Mouse (Mus musculus) erythroblast, adult 5-6 weeks (primary cell): ENCODE measurements around the gene Wnt6. TPM values are rescaled to one million over a fixed set of nuclear protein-coding genes. Genes with fewer than 3 reads are reported as not detected.

Experiments used
- ATAC-seq: replicated peaks from 2 replicates; pipeline ENCODE4 v1.8.0; 2016; ENCODE audit warnings: moderate number of reproducible peaks, mild to moderate bottlenecking, moderate TSS enrichment, inconsistent platforms; ENCODE audit not compliant: poor library complexity, low FRiP score, severe bottlenecking
- total RNA-seq, 2 experiments: library from RNA; stranded (forward) in 1 of 2; stranded (reverse) in 1 of 2; fragments of 150-400 nt in 1 of 2; fragments of 200-764, 138-1000 nt in 1 of 2; gene quantifications; 2 replicates each; pipeline versions ENCODE4 v1.2.3 to v1.2.4; 2015 to 2017; ENCODE audit warnings: low replicate concordance in 2 of 2

Gene Wnt6
- total RNA-seq, 2 experiments from 2014 or later: not detected

DNA sequence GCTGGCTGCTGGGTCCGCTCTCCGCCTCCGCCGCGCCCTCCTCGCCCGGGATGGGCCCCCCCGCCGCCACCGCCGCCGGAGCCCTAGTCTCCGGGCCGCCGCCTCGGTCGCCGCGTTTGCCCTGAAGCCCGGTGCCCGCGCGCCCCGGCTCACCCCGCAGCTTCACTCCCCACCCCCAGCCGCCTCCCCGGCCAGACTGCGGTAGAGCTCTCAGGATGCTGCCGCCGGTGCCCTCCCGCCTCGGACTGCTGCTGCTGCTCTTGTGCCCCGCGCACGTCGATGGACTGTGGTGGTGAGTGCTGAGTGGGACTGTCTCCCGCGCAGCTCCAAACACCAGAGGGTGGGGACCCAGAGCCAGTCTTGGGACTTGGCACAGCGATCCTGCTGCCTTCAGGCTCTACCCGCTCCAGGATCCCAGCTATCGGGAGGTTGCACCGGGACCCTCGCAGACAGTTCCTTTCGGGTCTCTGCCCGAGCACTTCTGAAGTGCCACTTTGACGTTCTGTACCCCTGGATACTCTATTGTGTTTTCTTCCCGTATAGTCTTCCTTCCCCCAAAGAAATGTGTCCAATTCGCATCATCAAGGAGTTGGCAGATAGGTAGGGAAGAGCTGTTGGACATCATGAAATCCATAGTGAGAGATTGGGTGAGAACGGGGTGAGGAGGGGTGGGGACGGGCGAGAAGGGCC, 384 bp downstream of the Wnt6 start:
- ATAC-seq: no peak

GRCm38 (mm10) chr1:74773136-74773535, 1.4 kb downstream of the Wnt6 start:
- no peak for ATAC-seq

DNA sequence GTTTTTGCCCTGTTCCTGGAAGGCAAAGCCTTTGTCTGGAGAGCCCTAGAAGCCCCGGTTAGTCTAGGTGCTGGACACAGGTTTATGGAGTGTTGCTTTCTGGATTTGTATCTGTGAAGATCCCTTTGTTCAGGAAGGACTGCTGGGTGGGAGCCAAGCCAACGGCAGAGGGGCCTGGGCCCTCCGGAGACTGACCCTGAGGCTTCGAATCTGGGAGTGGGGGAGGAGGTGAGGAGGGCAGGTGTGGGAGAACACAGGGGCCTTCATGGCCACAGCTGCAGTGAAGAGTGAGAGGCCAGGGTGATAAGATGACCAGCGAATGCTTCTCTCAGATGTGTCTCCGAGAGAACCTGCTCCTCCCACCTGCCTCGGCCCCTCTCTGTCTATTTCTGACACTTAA, 2.4 kb downstream of the Wnt6 start:
- ATAC-seq: no peak

DNA sequence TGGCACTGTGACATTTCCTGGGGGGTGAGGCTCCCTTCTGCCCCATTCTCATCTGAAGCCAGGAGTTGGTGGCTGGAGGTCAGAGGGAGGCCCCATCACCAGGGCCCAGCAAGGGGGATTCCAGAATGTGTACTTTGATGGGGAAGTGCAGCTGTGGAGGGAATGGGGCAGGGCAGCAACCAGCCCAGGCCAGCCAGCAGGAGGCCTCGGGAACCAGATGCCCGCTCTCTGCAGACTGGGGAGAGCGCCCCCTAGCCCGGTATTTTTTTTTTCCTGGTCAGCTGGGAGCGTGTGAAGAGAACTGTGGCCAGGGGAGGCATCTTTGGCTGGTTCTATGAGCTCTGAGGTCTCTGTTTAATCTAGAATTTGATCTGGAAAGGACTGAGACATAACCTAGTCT, 4.1 kb downstream of the Wnt6 start:
- ATAC-seq: no peak

GRCm38 (mm10) chr1:74778934-74779486, 7.3 kb downstream of the Wnt6 start:
- ATAC-seq: no peak

- ATAC-seq: no peak
Measured at GRCm38 (mm10) chr1:74782045-74782444, 10.4 kb downstream of the Wnt6 start.

DNA sequence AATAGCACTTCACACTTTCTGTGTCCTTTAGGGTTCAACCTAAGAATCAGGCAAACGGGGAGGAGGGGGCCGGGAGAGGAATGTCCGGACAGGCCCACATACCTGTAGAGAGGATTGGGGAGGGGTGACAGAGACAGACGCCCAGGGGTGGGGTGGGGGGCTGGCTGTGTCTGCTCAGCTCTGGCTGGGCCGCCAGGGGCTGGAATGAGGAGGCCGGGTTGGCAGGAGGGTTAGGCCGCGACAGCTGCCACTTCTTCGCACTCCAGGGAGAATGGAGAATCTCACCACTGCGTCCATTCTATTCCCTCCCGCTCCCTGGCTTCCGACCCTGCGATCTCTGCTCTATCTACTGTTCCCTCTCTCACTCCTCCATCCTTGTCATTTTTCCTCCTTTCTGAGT, 11.9 kb downstream of the Wnt6 start:
- no peak for ATAC-seq

DNA sequence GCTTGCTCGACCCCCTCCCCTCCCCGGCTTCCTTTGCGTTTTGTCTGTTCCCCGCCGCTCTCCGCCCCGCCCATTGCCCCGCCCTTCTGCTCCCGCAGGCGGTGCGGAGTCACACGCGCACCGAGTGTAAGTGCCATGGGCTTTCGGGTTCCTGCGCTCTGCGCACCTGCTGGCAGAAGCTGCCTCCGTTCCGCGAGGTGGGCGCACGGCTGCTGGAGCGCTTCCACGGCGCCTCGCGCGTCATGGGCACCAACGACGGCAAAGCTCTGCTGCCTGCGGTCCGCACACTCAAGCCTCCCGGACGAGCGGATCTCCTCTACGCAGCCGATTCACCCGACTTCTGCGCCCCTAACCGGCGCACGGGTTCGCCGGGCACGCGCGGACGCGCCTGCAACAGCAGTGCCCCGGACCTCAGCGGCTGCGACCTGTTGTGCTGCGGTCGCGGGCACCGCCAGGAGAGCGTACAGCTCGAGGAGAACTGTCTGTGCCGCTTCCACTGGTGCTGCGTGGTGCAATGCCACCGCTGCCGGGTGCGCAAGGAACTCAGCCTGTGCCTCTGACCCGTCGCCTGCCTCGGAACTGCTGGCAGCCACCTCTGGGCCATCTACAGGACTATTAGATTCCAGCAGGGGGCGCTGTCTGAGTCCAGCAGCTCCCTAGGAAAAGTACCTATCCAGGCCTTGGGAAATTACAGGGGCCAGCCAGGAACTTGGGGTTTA, 12.5 kb downstream of the Wnt6 start:
- no peak for ATAC-seq

DNA sequence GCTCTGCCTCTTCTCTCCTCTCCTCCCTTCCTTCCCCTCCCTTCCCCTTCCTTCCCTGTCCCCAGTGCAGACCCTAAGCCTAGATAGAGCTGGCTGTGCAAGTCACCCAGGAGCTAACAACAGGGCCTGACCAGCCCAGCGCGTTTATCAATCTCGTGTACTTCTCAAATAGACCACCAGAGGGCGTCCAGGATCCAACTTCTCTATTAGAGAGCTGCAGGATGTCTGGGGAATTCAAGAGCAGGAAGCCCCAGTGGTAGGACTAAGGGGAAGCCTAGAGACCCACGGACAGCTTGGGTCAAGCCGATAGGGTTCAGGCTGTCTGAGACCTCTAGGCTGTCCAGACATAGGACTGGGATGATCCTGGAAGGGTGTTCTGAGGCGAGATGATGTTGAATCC, 16.2 kb downstream of the Wnt6 start:
- peak; percentile 63; the same call in 1 of the 2 replicates for ATAC-seq

DNA sequence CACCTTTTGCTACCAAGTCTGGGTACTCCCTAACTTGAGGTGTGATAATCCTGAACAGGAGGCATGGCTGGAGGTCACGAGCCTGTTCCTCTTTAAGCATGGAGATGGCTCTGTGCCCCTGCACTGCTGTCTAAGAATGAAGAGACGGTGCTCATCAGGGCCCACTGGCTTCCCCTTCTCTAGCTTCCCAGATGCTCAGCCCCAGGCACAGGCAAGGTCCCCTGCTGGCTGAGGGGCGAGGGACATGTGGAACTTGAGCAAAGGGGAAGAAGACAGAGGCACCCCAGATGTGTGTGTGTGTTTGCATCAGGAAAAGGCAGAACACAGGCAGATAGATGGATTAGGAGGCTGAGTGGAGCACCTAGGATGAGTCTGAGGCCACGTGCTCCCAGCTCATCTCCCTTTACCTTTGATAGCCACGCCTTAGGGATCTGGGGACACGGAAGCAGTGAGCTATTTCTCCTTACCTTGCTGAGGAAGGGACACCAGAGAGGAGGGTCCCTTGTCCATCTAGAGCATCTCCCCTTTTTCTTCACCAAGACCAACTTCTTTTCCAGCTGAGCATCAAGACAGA, 17.0 kb downstream of the Wnt6 start:
- ATAC-seq: no peak

- ATAC-seq: no peak
Measured at GRCm38 (mm10) chr1:74790095-74790494, 18.4 kb downstream of the Wnt6 start.

GRCm38 (mm10) chr1:74791249-74791648, 19.6 kb downstream of the Wnt6 start, which contains the start of gene Wnt10a:
Gene Wnt10a (plus strand): TSS chr1:74791516.
- ATAC-seq: no peak

GRCm38 (mm10) chr1:74792831-74793660, 21.4 kb downstream of the Wnt6 start:
- ATAC-seq: no peak

DNA sequence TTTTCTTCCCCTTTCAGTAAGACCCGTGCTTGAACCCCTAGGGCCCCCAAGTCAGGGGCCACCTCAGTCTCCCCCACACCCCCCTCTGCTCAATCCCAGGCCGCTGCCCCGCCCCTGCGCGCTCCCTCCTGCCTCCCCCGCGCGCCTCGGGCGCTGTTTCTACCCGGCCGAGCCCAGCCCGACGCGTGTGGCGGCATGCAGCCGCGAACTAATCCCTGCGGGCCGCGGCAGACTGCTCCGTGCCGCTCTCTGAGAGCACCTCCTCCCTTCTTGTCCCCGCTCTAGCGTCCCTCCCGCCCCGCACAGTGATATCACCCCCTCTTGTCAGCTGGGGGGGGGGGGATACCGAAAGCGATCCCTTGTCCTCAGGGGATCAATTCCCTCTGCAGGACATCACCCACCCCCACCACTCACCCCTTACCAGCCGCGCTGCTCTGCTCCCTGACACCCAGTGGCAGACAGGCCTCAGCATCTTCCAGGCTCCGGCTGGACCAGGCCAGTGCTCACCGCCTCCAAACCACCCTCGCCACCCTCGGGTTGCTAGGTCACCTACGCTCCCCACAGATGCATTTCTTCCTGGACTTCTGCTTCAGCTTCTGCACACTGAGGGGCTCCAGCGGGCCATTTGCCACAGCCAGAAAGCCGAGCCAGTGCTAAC, 22.9 kb downstream of the Wnt6 start:
- no peak for ATAC-seq

DNA sequence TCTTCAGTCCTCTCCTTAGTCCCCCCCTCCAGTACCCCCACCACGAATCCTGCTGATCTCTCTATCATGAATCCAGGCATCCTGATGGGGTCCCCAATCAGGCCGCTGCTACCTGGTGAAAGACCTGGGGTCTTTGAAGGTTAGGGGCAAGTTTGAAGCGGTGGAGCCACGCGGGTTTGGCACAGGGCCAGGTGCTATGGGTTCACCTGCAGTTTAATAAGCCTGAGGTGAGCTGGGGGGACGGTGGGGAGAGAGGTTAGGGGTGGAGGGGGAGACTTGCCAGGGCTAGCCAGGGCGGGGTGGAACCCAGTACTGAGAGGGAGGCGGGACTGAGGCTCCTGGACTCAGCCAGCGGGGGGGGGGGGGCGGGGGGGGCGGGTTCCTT, 23.4 kb downstream of the Wnt6 start:
- ATAC-seq: no peak

- ATAC-seq: no peak
Measured at GRCm38 (mm10) chr1:74797459-74797858, 25.8 kb downstream of the Wnt6 start.

GRCm38 (mm10) chr1:74800424-74800888, 28.8 kb downstream of the Wnt6 start:
- no peak for ATAC-seq

GRCm38 (mm10) chr1:74801631-74802140, 30.0 kb downstream of the Wnt6 start:
- ATAC-seq: no peak
